Mouse (Mus musculus): ENCODE measurements around the gene Hpgds. TPM values are rescaled to one million over a fixed set of nuclear protein-coding genes. Genes with fewer than 3 reads are reported as not detected.

The Hpgds gene
- polyA plus RNA-seq, 1 experiment from 2014 or later: 3.6 TPM

DNA sequence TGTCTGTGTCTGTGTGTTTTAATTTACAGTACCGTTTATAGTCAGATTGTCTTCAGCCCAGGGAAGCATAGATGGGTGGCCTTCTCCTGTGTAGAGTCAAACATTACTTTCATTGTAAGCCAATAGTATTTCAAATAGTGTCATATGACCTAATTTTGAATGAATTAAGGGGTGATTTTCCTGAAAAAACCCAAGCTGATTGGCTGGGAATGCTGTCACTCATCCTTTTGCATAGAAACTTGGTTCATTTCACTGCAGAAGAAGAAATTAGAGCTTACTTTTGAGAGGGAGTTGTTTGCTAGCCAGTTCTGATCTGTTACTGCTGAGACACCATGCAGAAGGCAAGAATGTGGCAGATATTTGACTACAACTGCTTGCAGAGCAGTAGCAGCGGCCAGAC, 69.5 kb downstream of the Hpgds start:
- no peak for ATAC-seq
- WGBS (ENCODE audit: insufficient replicate concordance): 84% methylated on average over 2 of the region's 2 CpGs
- H3K27me3 ChIP-seq (ENCODE audit: insufficient read depth, low read length): no peaks in the 10 kb centered on the region
- H3K9me3 ChIP-seq (ENCODE audit: low read length): no peaks in the 10 kb centered on the region
- H3K4me1 ChIP-seq (ENCODE audit: insufficient read depth): no peaks in the 10 kb centered on the region
- TF ChIP-seq CTCF (IDR thresholded peaks at IDR 0.05; ENCODE audit: low read depth) (no peak), EP300 (IDR thresholded peaks at IDR 0.05; ENCODE audit: low read depth) (no peak)
- H3K9ac ChIP-seq (replicated peaks): no peak overlapping the region
- no peak overlapping the region for H3K4me3 ChIP-seq (ENCODE audit: low read depth, low read length)
- H3K36me3 ChIP-seq (replicated peaks; ENCODE audit: insufficient read depth, low read length): peaks cover 44% of the 10 kb centered on the region
- DNase-seq: no peak
- H3K27ac ChIP-seq (ENCODE audit: low read depth): no peak overlapping the region
- H3K4me2 ChIP-seq (ENCODE audit: low read depth, low read length): no peak overlapping the region

Other genes with a start within 250 kb of the Hpgds start
- 17.4 and 19.6 TPM in 2 replicates for gene Smarcad1, start 102.3 kb downstream of the Hpgds start, polyA plus RNA-seq (2015; fragmentation: Nextera tagmentation; extraction: Ambion mirVana)
- not detected in 2 replicates for gene C130060K24Rik, start 236.2 kb upstream of the Hpgds start, polyA plus RNA-seq (2015; fragmentation: Nextera tagmentation; extraction: Ambion mirVana)

Data from liver, postnatal 0 days (tissue).